Comparison of ENCODE assay signal across 13 mouse cellular contexts in genomic region chr15:40124211-40124953, GRCm38 (mm10). TPM values are rescaled to one million over a fixed set of nuclear protein-coding genes. Genes with fewer than 3 reads are reported as not detected.
DNase-seq lines count a peak whose midpoint lies in the region; ATAC-seq and TF ChIP-seq lines count a peak whose summit lies in the region.
"Had no signal": no experiment of that assay in that cellular context is flagged by ENCODE, and none has a peak within 500 bp of the region (broad histone marks: within the 10 kb centered on the region; RNA-seq: fewer than 3 reads in every experiment).

No protein-coding gene starts in this region.

- DNase-seq in cerebellum, postnatal 14 days: peak; percentile 31 to 43
- DNase-seq in cerebellum, adult 11 months: no peak
- peak; percentile 43 for DNase-seq in lung, embryonic 14.5 days
- DNase-seq in lung, postnatal 4 days: no peak
- DNase-seq in heart, postnatal 14 days: peak; percentile 13 to 29
- DNase-seq in neural tube, embryonic 11.5 days (ENCODE audit: low spot score): peak; percentile 39
- no peak for DNase-seq in right cerebral cortex, adult 18-20 months
- DNase-seq in layer of hippocampus, adult 2 months (ENCODE audit: low spot score in 2 of 2): no peak
- DNase-seq: thymus, adult 18-20 months had no signal

- no peaks in the 10 kb centered on the region for H3K27me3 ChIP-seq in lung, embryonic 14.5 days (ENCODE audit: insufficient read depth, low read length)
- no peaks in the 10 kb centered on the region for H3K27me3 ChIP-seq in neural tube, embryonic 11.5 days (ENCODE audit: control insufficient read depth, insufficient read depth, low read length)
- H3K27me3 ChIP-seq: intestine, embryonic 15.5 days; limb, embryonic 12.5 days had no signal

- WGBS in lung, embryonic 14.5 days: 55% methylated on average over 9 of the region's 9 CpGs
- 59% methylated on average over 9 of the region's 9 CpGs for WGBS in neural tube, embryonic 11.5 days

- ATAC-seq in lung, embryonic 14.5 days (ENCODE audit: insufficient read depth): peak; percentile 41; the same call in 1 of the 2 replicates
- ATAC-seq in neural tube, embryonic 11.5 days (ENCODE audit: insufficient read depth, low FRiP score, low TSS enrichment): no peak
- ATAC-seq: intestine, embryonic 15.5 days had no signal

- no peak overlapping the region for H3K4me3 ChIP-seq in lung, embryonic 14.5 days (ENCODE audit: low read depth, low read length)
- no peak overlapping the region for H3K4me3 ChIP-seq in neural tube, embryonic 11.5 days (ENCODE audit: low read depth, low read length)
- no peak overlapping the region for H3K4me3 ChIP-seq in layer of hippocampus, adult 2 months
- H3K4me3 ChIP-seq: intestine, embryonic 15.5 days; limb, embryonic 12.5 days had no signal

- no peaks in the 10 kb centered on the region for H3K36me3 ChIP-seq in lung, embryonic 14.5 days (ENCODE audit: insufficient read depth)
- no peaks in the 10 kb centered on the region for H3K36me3 ChIP-seq in neural tube, embryonic 11.5 days (ENCODE audit: control insufficient read depth, insufficient read depth, low read length)
- H3K36me3 ChIP-seq: intestine, embryonic 15.5 days; limb, embryonic 12.5 days had no signal

- H3K4me2 ChIP-seq in lung, embryonic 14.5 days: no peak overlapping the region
- H3K4me2 ChIP-seq in neural tube, embryonic 11.5 days (ENCODE audit: low read depth): no peak overlapping the region
- H3K4me2 ChIP-seq: intestine, embryonic 15.5 days; limb, embryonic 12.5 days had no signal

- intact Hi-C loops in heart, postnatal 14 days (cut with DNase I): no loop called here

- no peak overlapping the region for H3K9ac ChIP-seq in lung, embryonic 14.5 days
- no peak overlapping the region for H3K9ac ChIP-seq in neural tube, embryonic 11.5 days (ENCODE audit: low read length)
- H3K9ac ChIP-seq: intestine, embryonic 15.5 days; limb, embryonic 12.5 days had no signal

- H3K4me1 ChIP-seq in lung, embryonic 14.5 days (ENCODE audit: insufficient read depth): no peaks in the 10 kb centered on the region
- no peaks in the 10 kb centered on the region for H3K4me1 ChIP-seq in neural tube, embryonic 11.5 days (ENCODE audit: control insufficient read depth, insufficient read depth, low read length)
- H3K4me1 ChIP-seq: intestine, embryonic 15.5 days had no signal

- no peaks in the 10 kb centered on the region for H3K9me3 ChIP-seq in lung, embryonic 14.5 days (ENCODE audit: low read depth, low read length)
- no peaks in the 10 kb centered on the region for H3K9me3 ChIP-seq in neural tube, embryonic 11.5 days (ENCODE audit: control insufficient read depth, low read length)
- H3K9me3 ChIP-seq: intestine, embryonic 15.5 days; limb, embryonic 12.5 days had no signal

- no peak for TF ChIP-seq CTCF in lung, embryonic 14.5 days (IDR thresholded peaks at IDR 0.05; ENCODE audit: low read depth)
- no peak for TF ChIP-seq CTCF in layer of hippocampus, adult 2 months (conservative IDR thresholded peaks at IDR 0.05)

- no peak overlapping the region for H3K27ac ChIP-seq in lung, embryonic 14.5 days (ENCODE audit: low read depth)
- H3K27ac ChIP-seq in neural tube, embryonic 11.5 days (ENCODE audit: low read depth, low read length): no peak overlapping the region
- no peak overlapping the region for H3K27ac ChIP-seq in layer of hippocampus, adult 2 months
- H3K27ac ChIP-seq: intestine, embryonic 15.5 days; limb, embryonic 12.5 days had no signal

RNA-seq across cellular contexts. Expression of gene 9330182O14Rik, which starts 9.8 kb away (rescaled TPM):
- polyA plus RNA-seq in lung, embryonic 14.5 days (2014; fragmentation: Nextera tagmentation; extraction: Ambion mirVana): not detected in 2 replicates
- total RNA-seq in heart, postnatal 14 days (2021): not detected
- not detected in 2 replicates for polyA plus RNA-seq in neural tube, embryonic 11.5 days (2014; fragmentation: Nextera tagmentation; extraction: Ambion mirVana)
- not detected for total RNA-seq in layer of hippocampus, adult 2 months (2021)
- total RNA-seq: common myeloid progenitor, adult 5-6 weeks; ES-E14 had no signal
- polyA plus RNA-seq: intestine, embryonic 15.5 days; limb, embryonic 12.5 days had no signal

Comparison
In these comparisons a context has a peak if more than half of its experiments do, and no peak if none do; other contexts are left out.
1. DNase-seq: peak in cerebellum, postnatal 14 days (2 of 2), lung, embryonic 14.5 days (single experiment), heart, postnatal 14 days (2 of 2) and neural tube, embryonic 11.5 days (single experiment); none in cerebellum, adult 11 months (single experiment), lung, postnatal 4 days (0 of 2), right cerebral cortex, adult 18-20 months (single experiment) and layer of hippocampus, adult 2 months (0 of 2).